10 mouse cellular contexts compared by ENCODE assay signal in the genomic region with DNA sequence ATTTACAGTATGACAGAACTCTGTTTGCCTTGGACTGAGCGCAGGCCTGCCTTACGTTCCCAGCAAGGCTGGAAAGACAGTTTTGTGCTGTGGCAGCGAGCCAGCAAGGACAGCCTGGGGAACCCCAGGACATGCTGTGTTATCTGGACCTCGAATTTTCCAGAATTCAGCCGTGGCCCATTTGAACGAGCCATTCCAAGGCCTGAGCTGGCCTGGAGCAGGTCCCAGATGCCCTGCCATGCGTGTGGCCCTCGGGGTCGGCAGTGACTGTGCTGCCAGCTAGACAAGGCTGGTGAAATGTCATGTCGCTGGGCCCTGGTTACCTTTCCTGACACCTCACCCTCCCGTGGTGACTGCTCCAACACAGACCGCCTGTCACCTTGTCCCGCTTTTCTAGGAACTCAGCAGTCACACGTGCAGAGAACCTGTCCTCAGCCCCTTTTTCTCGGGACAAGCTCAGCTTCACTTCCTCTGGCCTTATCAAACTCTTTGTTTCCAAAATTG.
A peak's percentile ranks its signal among the peaks of the same experiment; 100 is the strongest.
DNase-seq lines count a peak whose midpoint lies in the region; ATAC-seq and TF ChIP-seq lines count a peak whose summit lies in the region.
"Had no signal": no experiment of that assay in that cellular context is flagged by ENCODE, and none has a peak within 500 bp of the region (broad histone marks: within the 10 kb centered on the region; RNA-seq: fewer than 3 reads in every experiment).

No protein-coding gene starts in this region.

- H3K27me3 ChIP-seq in forebrain, embryonic 10.5 days (ENCODE audit: poor library complexity, severe bottlenecking) = peaks cover 84% of the 10 kb centered on the region
- H3K27me3 ChIP-seq in forebrain, embryonic 15.5 days = no peaks in the 10 kb centered on the region
- H3K27me3 ChIP-seq in midbrain, postnatal 0 days (ENCODE audit: insufficient read depth, low read length) = no peaks in the 10 kb centered on the region
- peaks cover 7% of the 10 kb centered on the region; the same call in 1 of the 2 replicates for H3K27me3 ChIP-seq in midbrain, embryonic 14.5 days (ENCODE audit: control insufficient read depth, insufficient read depth, low read length)
- H3K27me3 ChIP-seq in heart, adult 2 months (ENCODE audit: control insufficient read depth, insufficient read depth, low read length) = no peaks in the 10 kb centered on the region
- H3K27me3 ChIP-seq in limb, embryonic 11.5 days (ENCODE audit: control insufficient read depth, insufficient read depth, low read length) = no peaks in the 10 kb centered on the region
- H3K27me3 ChIP-seq: liver, embryonic 15.5 days had no signal

- H3K4me1 ChIP-seq in forebrain, embryonic 10.5 days = peaks cover 42% of the 10 kb centered on the region
- no peaks in the 10 kb centered on the region for H3K4me1 ChIP-seq in forebrain, embryonic 15.5 days
- H3K4me1 ChIP-seq in midbrain, postnatal 0 days (ENCODE audit: insufficient read depth, low read length) = no peaks in the 10 kb centered on the region
- H3K4me1 ChIP-seq in midbrain, embryonic 14.5 days (ENCODE audit: control insufficient read depth, insufficient read depth, low read length) = peaks cover 4% of the 10 kb centered on the region; the same call in 1 of the 2 replicates
- peaks cover 9% of the 10 kb centered on the region for H3K4me1 ChIP-seq in heart, adult 2 months (ENCODE audit: control insufficient read depth, insufficient read depth, low read length)
- 0 out of 2 replicates have a peak, but pooled peaks cover 9% of the 10 kb centered on the region for H3K4me1 ChIP-seq in limb, embryonic 11.5 days (ENCODE audit: control insufficient read depth, insufficient read depth, low read length)

- H3K36me3 ChIP-seq in forebrain, embryonic 10.5 days (replicated peaks) = no peaks in the 10 kb centered on the region
- no peaks in the 10 kb centered on the region for H3K36me3 ChIP-seq in forebrain, embryonic 15.5 days
- H3K36me3 ChIP-seq in midbrain, postnatal 0 days (ENCODE audit: insufficient read depth, low read length) = no peaks in the 10 kb centered on the region
- no peaks in the 10 kb centered on the region for H3K36me3 ChIP-seq in midbrain, embryonic 14.5 days (ENCODE audit: control insufficient read depth, insufficient read depth, low read length)
- H3K36me3 ChIP-seq in heart, adult 2 months (ENCODE audit: control insufficient read depth, insufficient read depth, low read length) = no peaks in the 10 kb centered on the region
- H3K36me3 ChIP-seq in limb, embryonic 11.5 days (ENCODE audit: control insufficient read depth, insufficient read depth, low read length) = no peaks in the 10 kb centered on the region
- H3K36me3 ChIP-seq: liver, embryonic 15.5 days had no signal

- no peaks in the 10 kb centered on the region for H3K79me2 ChIP-seq in heart, adult 2 months (replicated peaks; ENCODE audit: control insufficient read depth, insufficient read depth, low read length)

- no peak overlapping the region for H3K4me2 ChIP-seq in forebrain, embryonic 15.5 days (replicated peaks)
- no peak overlapping the region for H3K4me2 ChIP-seq in midbrain, postnatal 0 days (ENCODE audit: low read depth, low read length, poor library complexity, severe bottlenecking)
- H3K4me2 ChIP-seq in midbrain, embryonic 14.5 days (ENCODE audit: low read length) = no peak overlapping the region
- no peak overlapping the region for H3K4me2 ChIP-seq in limb, embryonic 11.5 days (ENCODE audit: low read depth, severe bottlenecking)
- H3K4me2 ChIP-seq: liver, embryonic 15.5 days had no signal

- intact Hi-C loops in heart, adult 2 months (cut with DNase I) = loop anchor here (5.0 kb wide), 1 partner anchor 189 kb away; no protein-coding TSS in a partner anchor

- no peak for ATAC-seq in forebrain, embryonic 15.5 days (replicated peaks)
- no peak for ATAC-seq in midbrain, postnatal 0 days (ENCODE audit: low FRiP score)
- no peak for ATAC-seq in midbrain, embryonic 14.5 days (ENCODE audit: low FRiP score, low TSS enrichment)
- ATAC-seq in limb, embryonic 11.5 days (ENCODE audit: insufficient number of reproducible peaks, low FRiP score, low TSS enrichment, low read depth) = no peak

- no peaks in the 10 kb centered on the region for H3K9me3 ChIP-seq in forebrain, embryonic 10.5 days
- no peaks in the 10 kb centered on the region for H3K9me3 ChIP-seq in forebrain, embryonic 15.5 days
- no peaks in the 10 kb centered on the region for H3K9me3 ChIP-seq in midbrain, postnatal 0 days (ENCODE audit: low read length)
- no peaks in the 10 kb centered on the region for H3K9me3 ChIP-seq in midbrain, embryonic 14.5 days (ENCODE audit: control insufficient read depth, low read length)
- H3K9me3 ChIP-seq in limb, embryonic 11.5 days (ENCODE audit: control insufficient read depth, low read length) = no peaks in the 10 kb centered on the region
- H3K9me3 ChIP-seq: liver, embryonic 15.5 days had no signal

- TF ChIP-seq EP300 in heart, adult 2 months (IDR thresholded peaks at IDR 0.05; ENCODE audit: insufficient read depth, low read depth, low read length) = peak; percentile 76

- DNase-seq in forebrain, embryonic 10.5 days (ENCODE audit: extremely low spot score, low spot score) = no peak
- peak; percentile 35 for DNase-seq in midbrain, postnatal 0 days (ENCODE audit: low spot score)
- no peak for DNase-seq in midbrain, embryonic 14.5 days
- peak; percentile 62 to 70 for DNase-seq in heart, adult 2 months
- DNase-seq in limb, embryonic 11.5 days (ENCODE audit: low spot score) = peak; percentile 37
- no peak for DNase-seq in urinary bladder, postnatal 14 days (ENCODE audit: low spot score)
- no peak for DNase-seq in layer of hippocampus, adult 9-10 months (ENCODE audit: low spot score)

- no peak overlapping the region for H3K4me3 ChIP-seq in forebrain, embryonic 10.5 days
- no peak overlapping the region for H3K4me3 ChIP-seq in forebrain, embryonic 15.5 days
- no peak overlapping the region for H3K4me3 ChIP-seq in midbrain, postnatal 0 days (ENCODE audit: low read depth, low read length)
- H3K4me3 ChIP-seq in midbrain, embryonic 14.5 days (replicated peaks; ENCODE audit: low read depth, low read length) = no peak overlapping the region
- H3K4me3 ChIP-seq in heart, adult 2 months = no peak overlapping the region
- no peak overlapping the region for H3K4me3 ChIP-seq in limb, embryonic 11.5 days (ENCODE audit: low read depth, low read length)
- H3K4me3 ChIP-seq: erythroblast, embryonic 14.5 days; liver, embryonic 15.5 days had no signal

- H3K9ac ChIP-seq in forebrain, embryonic 15.5 days (replicated peaks) = no peak overlapping the region
- H3K9ac ChIP-seq in midbrain, postnatal 0 days (replicated peaks; ENCODE audit: low read length, poor library complexity, severe bottlenecking) = no peak overlapping the region
- no peak overlapping the region for H3K9ac ChIP-seq in midbrain, embryonic 14.5 days (replicated peaks; ENCODE audit: low read length)
- H3K9ac ChIP-seq in heart, adult 2 months (ENCODE audit: low read depth, low read length) = no peak overlapping the region
- H3K9ac ChIP-seq in limb, embryonic 11.5 days (ENCODE audit: low read length) = no peak overlapping the region
- H3K9ac ChIP-seq: liver, embryonic 15.5 days had no signal

- TF ChIP-seq CTCF in midbrain, postnatal 0 days (IDR thresholded peaks at IDR 0.05) = no peak
- no peak for TF ChIP-seq CTCF in heart, adult 2 months (IDR thresholded peaks at IDR 0.05)

- H3K27ac ChIP-seq in forebrain, embryonic 10.5 days = peak overlapping the region; percentile 58
- no peak overlapping the region for H3K27ac ChIP-seq in forebrain, embryonic 15.5 days (replicated peaks)
- no peak overlapping the region for H3K27ac ChIP-seq in midbrain, postnatal 0 days (ENCODE audit: low read depth, low read length)
- no peak overlapping the region for H3K27ac ChIP-seq in midbrain, embryonic 14.5 days (replicated peaks; ENCODE audit: low read depth, low read length)
- H3K27ac ChIP-seq in heart, adult 2 months = peak overlapping the region; percentile 33; the same call in 1 of the 2 replicates
- H3K27ac ChIP-seq in limb, embryonic 11.5 days (replicated peaks; ENCODE audit: low read depth, low read length) = no peak overlapping the region
- H3K27ac ChIP-seq: liver, embryonic 15.5 days had no signal

- 84% methylated on average over 15 of the region's 15 CpGs for WGBS in forebrain, embryonic 10.5 days
- WGBS in forebrain, embryonic 15.5 days = 71% methylated on average over 15 of the region's 15 CpGs
- 79% methylated on average over 15 of the region's 15 CpGs for WGBS in midbrain, postnatal 0 days
- 83% methylated on average over 15 of the region's 15 CpGs for WGBS in midbrain, embryonic 14.5 days
- WGBS in heart, adult 2 months = 23% methylated on average over 15 of the region's 15 CpGs
- 69% methylated on average over 15 of the region's 15 CpGs for WGBS in limb, embryonic 11.5 days

- TF ChIP-seq POLR2A in heart, adult 2 months (IDR thresholded peaks at IDR 0.05; ENCODE audit: insufficient read depth, low read depth, low read length) = no peak

Comparison
In these comparisons a context has a peak if more than half of its experiments do, and no peak if none do; other contexts are left out.
1. DNase-seq: peak in midbrain, postnatal 0 days (single experiment), heart, adult 2 months (2 of 2) and limb, embryonic 11.5 days (single experiment); none in forebrain, embryonic 10.5 days (single experiment), midbrain, embryonic 14.5 days (single experiment), urinary bladder, postnatal 14 days (single experiment) and layer of hippocampus, adult 9-10 months (single experiment).
2. H3K27ac ChIP-seq: peak in forebrain, embryonic 10.5 days (single experiment) and heart, adult 2 months (single experiment); none in forebrain, embryonic 15.5 days (single experiment), midbrain, postnatal 0 days (single experiment), midbrain, embryonic 14.5 days (single experiment) and limb, embryonic 11.5 days (single experiment).